Mouse (Mus musculus) ES-E14 (cell line): ENCODE data around the gene Ctrl. TPM values are rescaled to one million over a fixed set of nuclear protein-coding genes. Genes with fewer than 3 reads are reported as not detected.

Source experiments
- DNase-seq: peaks from one replicate; pipeline ENCODE4 v3.0.0-alpha.2; 2013; ENCODE audit warnings: low read depth, low spot score
- H3K27ac ChIP-seq: 2 replicates; pipeline ENCODE4 v1.5.1; 2012; ENCODE audit warnings: low read depth, mild to moderate bottlenecking, low read length, moderate library complexity, mixed read lengths; ENCODE audit not compliant: poor library complexity, insufficient read depth, severe bottlenecking
- H3K36me3 ChIP-seq: 2 replicates; pipeline ENCODE4 v1.6.1; 2012; ENCODE audit warnings: mild to moderate bottlenecking, low read length, moderate library complexity, mixed read lengths; ENCODE audit not compliant: control insufficient read depth, poor library complexity, insufficient read depth, severe bottlenecking
- H3K4me1 ChIP-seq, 2 experiments: fragments of 150-350 bp in 1 of 2; sonication (generic) in 1 of 2; 2 replicates each; pipeline ENCODE4 v1.6.1; 2012; ENCODE audit warnings: low read length in 2 of 2, mild to moderate bottlenecking in 1 of 2, mixed read lengths in 1 of 2; ENCODE audit not compliant: control insufficient read depth in 2 of 2, insufficient read depth in 2 of 2, poor library complexity in 1 of 2
- H3K4me3 ChIP-seq, 2 experiments: fragments of 150-350 bp in 1 of 2; sonication (generic) in 1 of 2; 2 replicates each; pipeline ENCODE4 v1.5.1; 2012; ENCODE audit warnings: low read length in 2 of 2, low read depth in 1 of 2, mild to moderate bottlenecking in 1 of 2, mixed read lengths in 1 of 2; ENCODE audit not compliant: insufficient read depth in 1 of 2, poor library complexity in 1 of 2, severe bottlenecking in 1 of 2
- H3K9ac ChIP-seq: 2 replicates; pipeline ENCODE4 v1.6.1; 2012; ENCODE audit warnings: low read depth, mild to moderate bottlenecking, low read length, mixed read lengths; ENCODE audit not compliant: poor library complexity, insufficient read depth, severe bottlenecking
- H3K9me3 ChIP-seq: fragments of 150-350 bp; sonication (generic); 2 replicates; pipeline ENCODE4 v1.6.1; 2012; ENCODE audit warnings: low read depth, mild to moderate bottlenecking, low read length; ENCODE audit not compliant: control insufficient read depth, insufficient read depth
- CHD2 ChIP-seq: IDR thresholded peaks from 2 replicates; pipeline ENCODE4 v1.6.1; 2014; ENCODE audit warnings: mild to moderate bottlenecking, low read depth, low read length, inconsistent platforms
- HCFC1 ChIP-seq: IDR thresholded peaks from 2 replicates; pipeline ENCODE4 v1.6.1; 2012; ENCODE audit warnings: low read length, inconsistent platforms, borderline replicate concordance; ENCODE audit not compliant: insufficient read depth
- MAFK ChIP-seq: IDR thresholded peaks from 2 replicates; pipeline ENCODE4 v1.6.1; 2014; ENCODE audit warnings: mild to moderate bottlenecking, low read depth, low read length, inconsistent platforms; ENCODE audit not compliant: insufficient read depth
- ZC3H11A ChIP-seq: IDR thresholded peaks from 2 replicates; pipeline ENCODE4 v1.6.1; 2012; ENCODE audit warnings: low read depth, mild to moderate bottlenecking, inconsistent platforms, low read length, borderline replicate concordance
- ZNF384 ChIP-seq: IDR thresholded peaks from 2 replicates; pipeline ENCODE4 v1.6.1; 2012; ENCODE audit warnings: low read depth, low read length, inconsistent platforms
- in situ Hi-C, 2 experiments: fragments of 600-800 bp; cut with MboI; formaldehyde crosslinking; loops; one replicate each; pipeline ENCODE4 v1.15.1; 2025; ENCODE audit warnings: low sequenced_read_pairs in 2 of 2, inconsistent platforms in 1 of 2; ENCODE audit not compliant: unreplicated experiment in 2 of 2
- total RNA-seq: library from RNA; depleted of rRNA; stranded (reverse); fragments of 300-350 nt; gene quantifications from 2 replicates; pipeline ENCODE4 v1.2.3, GENCODE M21; 2012

The Ctrl gene
- total RNA-seq, 1 experiment, result 3.6 TPM

GRCm38 (mm10) chr8:105965266-105965904 lies 31.7 kb upstream of the Ctrl start:
- Histone ChIP-seq H3K9ac (peak overlapping the region; percentile 94), H3K4me3 (peak overlapping the region; percentile 95 to 97), H3K36me3 (0 out of 2 replicates have a peak, but pooled peaks cover under 1% of the 10 kb centered on the region), H3K9me3 (no peaks in the 10 kb centered on the region), H3K27ac (peak overlapping the region; percentile 30), H3K4me1 (peaks cover 16 to 36% of the 10 kb centered on the region in 2 experiments; a peak in 3 of 4 replicates)
- TF ChIP-seq ZC3H11A, result no peak
- no peak for TF ChIP-seq ZNF384
- no peak for TF ChIP-seq CHD2
- no peak for TF ChIP-seq HCFC1
- no peak for TF ChIP-seq MAFK
- no peak for DNase-seq
- in situ Hi-C loops, result no loop called here

- peak overlapping the region; percentile 95 to 97 for H3K4me3 ChIP-seq
- peaks cover 16 to 36% of the 10 kb centered on the region in 2 experiments; a peak in 3 of 4 replicates for H3K4me1 ChIP-seq
- no peak for DNase-seq
- peak overlapping the region; percentile 94 for H3K9ac ChIP-seq
- peaks cover 7% of the 10 kb centered on the region; the same call in 1 of the 2 replicates for H3K36me3 ChIP-seq
- no peaks in the 10 kb centered on the region for H3K9me3 ChIP-seq
- TF ChIP-seq HCFC1 (no peak), MAFK (no peak), ZC3H11A (no peak), CHD2 (no peak), ZNF384 (no peak)
- no peak overlapping the region for H3K27ac ChIP-seq
- in situ Hi-C loops, result no loop called here
Measured at GRCm38 (mm10) chr8:105964506-105965265, 31.0 kb upstream of the Ctrl start.

GRCm38 (mm10) chr8:105961536-105961935 lies 27.9 kb upstream of the Ctrl start:
- TF ChIP-seq ZC3H11A (no peak), MAFK (no peak), HCFC1 (no peak), ZNF384 (no peak), CHD2 (no peak)
- no peak overlapping the region for H3K9ac ChIP-seq
- DNase-seq, result no peak
- peak overlapping the region; percentile 16 to 41; a peak in 2 of 4 replicates for H3K4me3 ChIP-seq
- peaks cover 16 to 36% of the 10 kb centered on the region in 2 experiments; a peak in 3 of 4 replicates for H3K4me1 ChIP-seq
- peaks cover 15% of the 10 kb centered on the region; the same call in 1 of the 2 replicates for H3K36me3 ChIP-seq
- H3K9me3 ChIP-seq, result no peaks in the 10 kb centered on the region
- in situ Hi-C loops, result no loop called here
- no peak overlapping the region for H3K27ac ChIP-seq

- TF ChIP-seq ZNF384, result no peak
- TF ChIP-seq CHD2, result no peak
- no peak for TF ChIP-seq ZC3H11A
- TF ChIP-seq HCFC1, result no peak
- no peak for TF ChIP-seq MAFK
- no peaks in the 10 kb centered on the region for H3K9me3 ChIP-seq
- no peak overlapping the region for H3K9ac ChIP-seq
- H3K27ac ChIP-seq, result no peak overlapping the region
- peaks cover 16 to 36% of the 10 kb centered on the region in 2 experiments; a peak in 3 of 4 replicates for H3K4me1 ChIP-seq
- peaks cover 15% of the 10 kb centered on the region; the same call in 1 of the 2 replicates for H3K36me3 ChIP-seq
- in situ Hi-C loops, result no loop called here
- no peak for DNase-seq
- H3K4me3 ChIP-seq, result peak overlapping the region; percentile 16 to 41; a peak in 3 of 4 replicates
Measured at GRCm38 (mm10) chr8:105961101-105961500, 27.4 kb upstream of the Ctrl start.
